Mouse (Mus musculus) layer of hippocampus, postnatal 14 days (tissue): ENCODE results near the gene Lrrc72. TPM values are rescaled to one million over a fixed set of nuclear protein-coding genes. Genes with fewer than 3 reads are reported as not detected.

Source experiments
- DNase-seq, 2 experiments: peaks; one replicate each; pipeline ENCODE4 v3.0.0; 2021 to 2022; ENCODE audit warnings: low spot score in 2 of 2, mixed read lengths in 1 of 2
- total RNA-seq, 2 experiments: library from RNA; stranded (reverse); gene quantifications; 2 replicates each; pipeline ENCODE4 v1.2.3; 2021

Lrrc72 gene
- total RNA-seq, 2 experiments from 2014 or later = not detected

DNA sequence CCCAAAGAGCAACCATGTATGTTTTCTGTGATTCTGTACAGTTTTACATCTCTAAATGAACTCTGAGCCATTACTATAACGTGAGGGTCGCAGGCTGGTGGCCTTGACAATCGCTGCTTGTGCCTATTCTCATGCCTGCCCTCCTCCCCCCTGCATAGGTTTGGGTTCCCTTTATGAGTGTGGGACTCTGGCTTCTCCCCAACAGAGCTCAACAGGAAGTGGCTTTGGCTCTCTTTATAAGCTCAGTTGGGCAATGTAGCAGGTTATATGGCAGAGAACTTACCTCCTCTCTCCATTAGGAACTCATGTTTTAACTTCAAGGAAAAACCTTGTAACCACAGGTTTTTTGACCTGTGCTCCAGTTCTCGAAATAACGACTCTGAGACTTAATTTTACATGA, 62.9 kb downstream of the Lrrc72 start:
- DNase-seq = no peak

DNA sequence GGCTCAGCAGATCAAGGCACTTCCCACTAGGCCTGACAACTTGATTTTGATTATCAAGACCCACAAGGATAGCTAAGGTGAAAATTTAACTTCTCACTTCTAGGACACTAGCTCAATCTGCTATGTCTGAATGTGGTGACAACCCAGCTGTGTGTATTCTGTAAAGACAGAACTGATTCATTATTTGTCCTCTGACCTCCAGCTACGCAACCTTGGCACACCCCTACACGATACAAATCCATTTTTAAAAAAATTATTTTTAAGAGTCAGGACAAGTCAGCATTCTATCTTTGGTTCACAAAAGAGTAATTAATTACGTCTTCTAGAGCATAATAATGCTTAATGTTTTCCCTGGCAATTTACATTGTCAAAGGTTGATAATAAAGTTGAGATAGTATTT, 63.6 kb downstream of the Lrrc72 start:
- no peak for DNase-seq

DNA sequence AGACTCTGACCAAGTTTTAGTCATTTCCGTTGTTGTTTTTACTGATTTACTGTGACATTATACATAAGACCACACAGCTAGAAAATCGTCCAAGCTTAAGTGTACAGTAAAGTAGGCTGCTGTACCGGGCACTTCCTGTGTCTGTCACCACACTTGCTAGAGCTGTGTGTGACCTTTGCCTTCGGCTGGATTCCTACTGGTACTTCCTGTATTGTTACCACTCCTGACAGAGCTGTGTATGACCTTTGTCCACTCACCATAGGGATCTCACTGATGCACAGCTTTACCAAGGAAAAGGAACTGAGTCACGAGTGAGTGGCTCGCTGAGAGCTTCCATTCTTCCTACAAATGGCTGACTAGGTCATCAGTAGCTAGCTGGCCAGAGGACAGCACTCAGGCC, 66.1 kb downstream of the Lrrc72 start:
- DNase-seq = no peak

GRCm38 (mm10) chr12:36182570-36182969, 70.6 kb downstream of the Lrrc72 start:
- DNase-seq = no peak

GRCm38 (mm10) chr12:36177227-36177626, 76.0 kb downstream of the Lrrc72 start:
- no peak for DNase-seq

DNA sequence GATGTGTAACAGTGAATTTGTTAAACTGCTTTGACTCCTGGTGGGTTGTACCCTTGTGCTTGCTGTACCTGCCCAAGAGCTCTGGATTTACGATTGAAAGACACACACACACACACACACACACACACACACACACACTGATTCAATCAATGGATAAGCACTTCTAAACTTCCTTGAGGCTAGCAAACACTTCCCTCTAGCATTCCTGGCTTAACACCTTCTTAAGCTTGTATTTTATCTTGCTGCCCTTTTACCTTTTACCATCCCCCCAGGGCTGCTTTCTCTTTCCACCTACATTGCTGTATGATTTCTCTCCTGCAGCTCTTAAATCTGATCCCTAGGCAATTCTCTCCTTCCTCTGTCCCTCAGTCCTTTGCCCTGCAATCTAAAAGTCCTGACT, 87.9 kb downstream of the Lrrc72 start:
- DNase-seq = no peak

DNA sequence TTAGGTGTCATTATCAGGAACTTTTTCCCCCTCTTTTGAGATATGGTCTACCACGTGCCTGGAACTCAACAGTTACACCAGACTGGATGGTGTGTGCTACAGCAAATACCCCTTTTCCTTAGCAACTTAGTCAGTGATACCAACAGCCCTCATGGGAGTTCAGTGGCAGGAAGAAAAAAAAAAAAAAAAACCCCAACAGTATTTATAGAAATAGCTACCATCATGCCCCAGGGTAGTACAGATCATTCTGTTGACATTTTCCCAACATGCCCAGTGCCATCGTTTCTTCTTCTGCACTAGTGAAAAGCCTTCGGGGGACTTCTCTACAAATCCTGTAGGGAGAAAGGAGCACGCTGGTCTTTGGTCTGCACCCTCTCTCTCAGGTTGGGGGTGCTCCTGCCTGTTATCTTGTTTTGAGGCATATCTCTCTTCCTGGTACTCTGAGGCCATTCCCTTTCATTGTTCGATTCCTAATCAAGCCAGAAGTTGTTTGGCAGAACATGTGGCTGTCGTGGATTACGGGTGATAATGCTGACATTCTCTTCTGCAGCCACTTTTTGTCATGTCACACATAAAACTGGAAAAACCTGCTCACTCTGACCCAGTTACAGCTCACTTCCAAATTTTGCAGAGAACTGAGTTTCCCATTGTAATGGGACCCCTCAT, 88.9 kb downstream of the Lrrc72 start:
- DNase-seq = no peak

Other genes starting within 250 kb of the Lrrc72 start
- 100 to 1,000 TPM; 278 to 281 TPM for gene Tspan13, start 210.9 kb downstream of the Lrrc72 start, total RNA-seq
- 10 to 100 TPM; 50.4 to 51.8 TPM for gene Ankmy2, start 96.3 kb downstream of the Lrrc72 start, total RNA-seq
- 10 to 100 TPM; 89.3 to 95.3 TPM for gene Bzw2, start 95.3 kb downstream of the Lrrc72 start, total RNA-seq
- gene Sostdc1, start 60.7 kb upstream of the Lrrc72 start, total RNA-seq = 10 to 100 TPM in 1 of 2 experiments, 1 to 10 TPM in 1; 6.6 to 33.9 TPM
- gene Ispd, start 128.1 kb upstream of the Lrrc72 start, total RNA-seq = 10 to 100 TPM; 13.1 to 13.4 TPM
- gene D630036H23Rik, start 128.8 kb upstream of the Lrrc72 start, total RNA-seq = 1 to 10 TPM; 2.7 to 3.0 TPM